Mouse (Mus musculus): ENCODE data around the gene Tnfrsf19.

Gene Tnfrsf19

GRCm38 (mm10) chr14:61046091-61046681 lies at the start of gene Tnfrsf19:
Tnfrsf19 (minus strand) TSS chr14:61046490.
- peak; percentile 60 to 64 for DNase-seq

- peak in 1 of 2 experiments; percentile 19 for DNase-seq
These were observed 45.8 kb upstream of the Tnfrsf19 start for GRCm38 (mm10) chr14:61092073-61092472.

- DNase-seq, result no peak
These were observed 44.7 kb upstream of the Tnfrsf19 start for GRCm38 (mm10) chr14:61090955-61091354.

GRCm38 (mm10) chr14:61088187-61088586 lies 41.9 kb upstream of the Tnfrsf19 start:
- DNase-seq, result no peak

- peak in 1 of 2 experiments; percentile 14 for DNase-seq
These were observed 39.0 kb upstream of the Tnfrsf19 start for GRCm38 (mm10) chr14:61085325-61085724.

- DNase-seq, result no peak
These were observed 23.3 kb upstream of the Tnfrsf19 start for GRCm38 (mm10) chr14:61069555-61069954.

GRCm38 (mm10) chr14:61061729-61062128 lies 15.4 kb upstream of the Tnfrsf19 start:
- no peak for DNase-seq

- peak; percentile 10 to 14 for DNase-seq
These were observed 13.1 kb upstream of the Tnfrsf19 start for GRCm38 (mm10) chr14:61059316-61059945.

- no peak for DNase-seq
These were observed 10.7 kb upstream of the Tnfrsf19 start for GRCm38 (mm10) chr14:61056962-61057361.

GRCm38 (mm10) chr14:61056445-61056844 lies 10.2 kb upstream of the Tnfrsf19 start:
- DNase-seq, result no peak

GRCm38 (mm10) chr14:61055864-61056263 lies 9.6 kb upstream of the Tnfrsf19 start:
- DNase-seq, result no peak

GRCm38 (mm10) chr14:61052163-61052562 lies 5.9 kb upstream of the Tnfrsf19 start:
- DNase-seq, result no peak

- no peak for DNase-seq
These were observed 722 bp downstream of the Tnfrsf19 start for GRCm38 (mm10) chr14:61045446-61046090.

- no peak for DNase-seq
These were observed 2.0 kb downstream of the Tnfrsf19 start for GRCm38 (mm10) chr14:61044316-61044715.

- DNase-seq, result no peak
These were observed 2.6 kb downstream of the Tnfrsf19 start for GRCm38 (mm10) chr14:61043511-61044310.

- DNase-seq, result no peak
These were observed 4.0 kb downstream of the Tnfrsf19 start for GRCm38 (mm10) chr14:61042291-61042690.

GRCm38 (mm10) chr14:61040236-61040635 lies 6.1 kb downstream of the Tnfrsf19 start:
- no peak for DNase-seq

- no peak for DNase-seq
These were observed 8.2 kb downstream of the Tnfrsf19 start for GRCm38 (mm10) chr14:61038082-61038472.

- DNase-seq, result peak; percentile 11 to 21
These were observed 8.8 kb downstream of the Tnfrsf19 start for GRCm38 (mm10) chr14:61037321-61038081.

GRCm38 (mm10) chr14:61030366-61030765 lies 15.9 kb downstream of the Tnfrsf19 start:
- DNase-seq, result peak; percentile 17 to 26

- DNase-seq, result no peak
These were observed 22.3 kb downstream of the Tnfrsf19 start for GRCm38 (mm10) chr14:61024006-61024405.

GRCm38 (mm10) chr14:61022383-61022782 lies 23.9 kb downstream of the Tnfrsf19 start:
- no peak for DNase-seq

All from cerebellum, postnatal 36 days (tissue).